Mouse (Mus musculus) C2C12 (cell line): Measurements from ENCODE around the gene Grin3a.

Experiments used
- CEBPB ChIP-seq: IDR thresholded peaks from one replicate; pipeline ENCODE4 v1.6.1; 2011; ENCODE audit warnings: low read depth, mild to moderate bottlenecking, control low read depth, moderate library complexity
- CTCF ChIP-seq: IDR thresholded peaks from one replicate; pipeline ENCODE4 v1.5.1; 2011; ENCODE audit not compliant: control insufficient read depth, insufficient read depth, insufficient read length
- MAX ChIP-seq: IDR thresholded peaks from one replicate; pipeline ENCODE4 v1.6.1; 2011; ENCODE audit warnings: mild to moderate bottlenecking, control low read depth
- MYOD1 ChIP-seq: IDR thresholded peaks from one replicate; pipeline ENCODE4 v1.6.1; 2011; ENCODE audit warnings: low read depth; ENCODE audit not compliant: control insufficient read depth, insufficient read length
- MYOG ChIP-seq: IDR thresholded peaks from one replicate; pipeline ENCODE4 v1.6.1; 2011; ENCODE audit not compliant: control insufficient read depth, insufficient read length; ENCODE audit errors: extremely low read depth
- USF1 ChIP-seq: IDR thresholded peaks from one replicate; pipeline ENCODE4 v1.6.1; 2011; ENCODE audit warnings: low read depth, mild to moderate bottlenecking, control low read depth, moderate library complexity

DNA sequence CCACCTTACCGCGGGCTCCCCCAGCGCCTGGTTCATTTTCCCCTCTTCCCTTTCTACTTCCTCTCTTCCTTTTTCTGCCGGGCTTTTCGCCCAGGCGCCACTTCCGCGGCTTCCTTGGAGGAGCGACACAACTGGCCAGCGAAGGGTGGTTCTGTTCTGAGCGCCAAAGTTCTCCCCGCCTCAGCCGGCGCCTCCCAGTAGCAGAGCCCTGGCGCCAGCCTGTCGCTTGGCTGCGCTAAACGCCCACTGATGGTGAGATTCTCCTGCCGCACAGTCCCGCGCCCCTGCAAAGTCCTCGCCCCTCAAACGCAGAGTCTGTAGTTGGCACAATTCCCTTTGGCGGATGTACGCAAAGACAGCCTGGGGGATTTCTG, at the start of gene Grin3a:
- TF ChIP-seq CTCF = no peak
- TF ChIP-seq USF1 = no peak
- no peak for TF ChIP-seq MAX
- no peak for TF ChIP-seq MYOG
- no peak for TF ChIP-seq CEBPB
- no peak for TF ChIP-seq MYOD1
